Mouse (Mus musculus) midbrain, embryonic 10.5 days (tissue): ENCODE measurements at regions not wholly inside any gene's neighbourhood (a gene's known extent, or its start where the extent isn't known, plus 50 kb on each side); places are given as distances from the start of the nearest gene placed in this dataset.

Experiments
- DNase-seq: peaks from one replicate; pipeline ENCODE4 v3.0.0-alpha.2; 2017; ENCODE audit warnings: low spot score
- H3K27ac ChIP-seq: fragments of 300-500 bp; sonication (generic); replicated peaks from 2 replicates; pipeline ENCODE4 v1.5.1; 2016; ENCODE audit warnings: mild to moderate bottlenecking
- H3K27me3 ChIP-seq: fragments of 300-500 bp; sonication (generic); 2 replicates; pipeline ENCODE4 v1.6.1; 2016; ENCODE audit warnings: low read depth, mild to moderate bottlenecking; ENCODE audit not compliant: poor library complexity, severe bottlenecking
- H3K36me3 ChIP-seq: fragments of 300-500 bp; sonication (generic); 2 replicates; pipeline ENCODE4 v1.6.1; 2016; ENCODE audit warnings: mild to moderate bottlenecking, moderate library complexity
- H3K4me1 ChIP-seq: fragments of 300-500 bp; sonication (generic); 2 replicates; pipeline ENCODE4 v1.6.1; 2016
- H3K4me3 ChIP-seq: fragments of 300-500 bp; sonication (generic); 2 replicates; pipeline ENCODE4 v1.5.1; 2016; ENCODE audit warnings: mild to moderate bottlenecking, moderate library complexity
- H3K9me3 ChIP-seq: fragments of 300-500 bp; sonication (generic); replicated peaks from 2 replicates; pipeline ENCODE4 v1.6.1; 2016; ENCODE audit warnings: mild to moderate bottlenecking
- WGBS: fragments of 180-500 bp; shearing (Covaris S2); methylation state at CpG from one replicate; pipeline ENCODE4 v1.1.7; 2016; 5-methylcytosine and 5-hydroxymethylcytosine counted together

DNA sequence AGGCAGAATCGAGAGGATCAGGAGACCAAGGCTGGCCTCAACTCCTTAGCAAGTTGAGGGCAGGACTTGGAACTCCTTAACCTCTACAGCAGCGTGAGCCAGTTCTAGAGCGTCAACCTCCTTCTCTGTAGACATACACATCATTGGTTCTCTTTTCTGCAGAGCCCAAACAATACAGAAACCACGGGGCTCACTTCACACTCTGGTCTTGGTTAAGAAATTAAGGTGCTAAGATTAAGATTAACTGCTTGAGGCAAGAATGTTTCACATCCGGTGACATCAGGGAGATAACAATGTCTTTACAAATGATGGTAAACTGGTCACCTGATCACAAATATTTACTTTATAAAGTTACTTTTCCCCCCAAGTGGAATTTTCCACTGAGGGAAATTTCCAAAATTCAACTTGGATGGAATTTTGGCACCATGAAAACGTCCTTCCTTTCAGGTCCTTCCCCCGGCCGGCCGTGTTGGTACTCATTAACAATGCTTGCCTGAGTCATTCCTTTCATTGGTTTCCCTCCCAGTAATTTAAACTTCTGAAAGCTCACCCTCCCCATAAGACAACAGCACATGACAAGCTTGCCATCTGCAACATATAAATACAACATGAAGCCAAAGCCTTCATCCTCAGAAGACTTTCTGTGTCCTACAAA is 77.3 kb upstream of the Kdm7a start:
- WGBS: 88% methylated on average over 9 of the region's 9 CpGs
- DNase-seq: no peak
- no peaks in the 10 kb centered on the region for H3K9me3 ChIP-seq

DNA sequence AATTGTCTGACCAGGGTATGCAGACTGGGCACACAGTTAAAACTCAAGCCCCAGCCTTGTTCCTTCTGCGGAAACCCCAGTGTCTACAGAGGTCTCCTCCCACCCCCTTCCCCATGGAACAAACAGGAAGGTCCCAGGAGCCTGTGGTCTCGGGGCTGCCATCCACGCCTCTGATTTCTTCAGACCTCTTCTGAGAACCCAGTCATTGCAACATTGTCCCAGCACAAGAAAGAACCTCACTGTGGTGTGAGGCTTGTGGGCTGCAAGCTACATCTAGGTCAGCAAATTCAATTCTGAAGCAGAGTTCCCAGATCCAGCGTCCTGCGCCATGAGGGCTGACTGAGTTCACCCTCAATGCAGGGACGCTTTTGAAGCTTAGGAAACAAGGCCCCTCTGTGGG is 71.7 kb upstream of the Kdm7a start:
- Histone ChIP-seq H3K4me1 (no peaks in the 10 kb centered on the region), H3K9me3 (peaks cover 3% of the 10 kb centered on the region; the same call in 1 of the 2 replicates), H3K4me3 (no peak overlapping the region), H3K27ac (no peak overlapping the region), H3K27me3 (no peaks in the 10 kb centered on the region), H3K36me3 (no peaks in the 10 kb centered on the region)
- DNase-seq: no peak
- 89% methylated on average over 6 of the region's 6 CpGs for WGBS

More for the DNA sequence above, 77.3 kb upstream of the Kdm7a start:
- peaks cover 11% of the 10 kb centered on the region for H3K4me1 ChIP-seq
- no peaks in the 10 kb centered on the region for H3K36me3 ChIP-seq
- no peaks in the 10 kb centered on the region for H3K27me3 ChIP-seq
- H3K27ac ChIP-seq: no peak overlapping the region
- no peak overlapping the region for H3K4me3 ChIP-seq

DNA sequence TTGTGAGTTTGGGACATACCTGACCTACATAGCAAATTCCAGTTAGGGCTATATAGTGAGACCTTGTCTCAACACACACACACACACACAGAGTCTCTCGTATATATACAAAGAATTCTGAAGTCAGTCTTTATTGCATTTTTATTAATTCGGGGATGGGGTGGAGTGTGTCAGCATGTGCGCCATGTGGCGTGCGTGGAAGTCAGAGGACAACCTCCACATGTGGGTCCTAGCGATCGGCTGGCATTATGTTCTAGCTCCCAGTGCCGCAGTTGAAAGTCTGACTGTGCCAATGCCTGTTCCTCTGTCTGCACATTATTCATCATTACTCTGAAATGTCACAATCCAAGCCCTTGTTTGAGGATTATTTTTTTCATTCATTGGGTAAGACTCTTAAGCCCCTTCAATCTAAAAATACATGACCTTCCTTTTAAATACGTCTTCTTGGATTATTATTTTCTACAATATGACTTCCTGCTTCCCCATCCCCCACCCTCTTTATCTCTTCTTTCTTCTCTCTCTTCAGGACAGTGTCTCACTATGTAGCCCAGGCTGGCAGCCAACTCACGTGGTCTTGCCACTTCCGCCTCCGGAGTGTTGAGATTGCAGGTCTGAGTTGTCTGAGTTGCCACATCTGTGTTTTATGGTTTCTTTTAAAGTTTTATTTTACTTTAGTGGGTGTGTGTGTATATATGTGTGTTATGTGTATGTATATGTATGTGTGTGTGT is 68.3 kb upstream of the Kdm7a start:
- 93% methylated on average over 12 of the region's 12 CpGs for WGBS
- H3K9me3 ChIP-seq: peaks cover 3% of the 10 kb centered on the region; the same call in 1 of the 2 replicates
- DNase-seq: no peak
- H3K27ac ChIP-seq: no peak overlapping the region
- 0 out of 2 replicates have a peak, but pooled peaks cover under 1% of the 10 kb centered on the region for H3K4me1 ChIP-seq
- no peaks in the 10 kb centered on the region for H3K27me3 ChIP-seq
- no peak overlapping the region for H3K4me3 ChIP-seq
- H3K36me3 ChIP-seq: no peaks in the 10 kb centered on the region

DNA sequence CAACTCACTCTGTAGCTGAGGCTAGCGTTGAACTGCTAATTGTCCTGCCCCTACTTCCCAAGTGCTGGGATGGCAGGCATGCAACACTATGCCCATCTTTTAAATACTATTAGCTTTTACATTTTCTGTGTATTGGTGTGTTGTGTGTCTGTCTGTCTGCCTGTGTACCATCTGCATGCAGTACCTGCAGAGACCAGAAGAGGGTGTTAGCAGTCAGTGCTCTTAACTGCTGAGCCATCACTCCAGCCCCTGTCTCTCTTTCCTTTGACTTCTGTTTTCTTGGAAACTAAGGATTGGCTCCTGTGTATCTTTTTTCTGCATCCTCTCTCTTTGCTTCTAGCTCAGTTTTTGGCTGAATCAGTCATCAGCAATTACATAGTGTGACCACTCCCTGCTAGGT is 66.8 kb upstream of the Kdm7a start:
- no peak overlapping the region for H3K4me3 ChIP-seq
- H3K27me3 ChIP-seq: no peaks in the 10 kb centered on the region
- no peaks in the 10 kb centered on the region for H3K36me3 ChIP-seq
- H3K4me1 ChIP-seq: peaks cover 14% of the 10 kb centered on the region
- 97% methylated on average over 1 of the region's 1 CpGs for WGBS
- DNase-seq: no peak
- peaks cover 3% of the 10 kb centered on the region; the same call in 1 of the 2 replicates for H3K9me3 ChIP-seq
- no peak overlapping the region for H3K27ac ChIP-seq

DNA sequence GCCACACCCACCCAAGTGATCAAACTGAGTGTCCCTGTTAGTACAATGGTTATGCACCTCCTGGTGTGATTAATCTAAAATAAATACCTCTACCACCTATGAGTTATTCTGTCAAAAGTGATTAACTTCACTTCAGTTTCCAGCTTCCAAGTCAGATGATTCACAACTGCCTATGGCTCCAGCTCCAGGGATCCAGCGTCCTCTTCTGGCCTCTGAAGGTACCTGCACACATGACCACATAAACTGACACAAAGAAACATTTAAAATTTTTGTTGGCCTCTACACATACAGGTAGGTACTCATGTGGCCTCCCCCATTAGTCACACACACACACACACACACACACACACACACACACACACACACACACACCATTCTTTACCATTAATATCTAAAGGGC is 63.9 kb upstream of the Kdm7a start:
- H3K27me3 ChIP-seq: no peaks in the 10 kb centered on the region
- H3K4me1 ChIP-seq: peaks cover 14% of the 10 kb centered on the region
- no peak overlapping the region for H3K4me3 ChIP-seq
- H3K9me3 ChIP-seq: peaks cover 3% of the 10 kb centered on the region; the same call in 1 of the 2 replicates
- H3K36me3 ChIP-seq: no peaks in the 10 kb centered on the region
- no peak for DNase-seq
- H3K27ac ChIP-seq: no peak overlapping the region
- 94% methylated on average over 1 of the region's 1 CpGs for WGBS

DNA sequence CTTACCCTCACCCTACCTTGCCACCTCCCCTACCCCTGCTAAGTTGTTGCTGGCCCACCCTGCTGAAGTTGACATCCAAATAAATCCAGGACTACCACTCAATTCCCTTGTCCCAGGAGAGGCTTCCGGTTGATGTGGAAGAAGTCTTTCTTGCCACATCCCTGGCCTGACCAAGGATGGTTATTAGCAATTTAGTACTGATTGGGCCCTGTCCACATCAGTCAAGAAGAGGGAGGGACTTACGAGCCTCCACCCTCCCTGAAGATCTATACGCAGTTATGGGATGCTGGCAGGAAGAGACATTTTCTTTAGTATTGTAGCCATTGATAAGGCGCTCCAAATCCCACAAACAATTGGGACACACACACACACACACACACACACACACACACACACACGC is 63.1 kb upstream of the Kdm7a start:
- no peaks in the 10 kb centered on the region for H3K27me3 ChIP-seq
- no peaks in the 10 kb centered on the region for H3K36me3 ChIP-seq
- no peak overlapping the region for H3K4me3 ChIP-seq
- DNase-seq: no peak
- no peak overlapping the region for H3K27ac ChIP-seq
- peaks cover 3% of the 10 kb centered on the region; the same call in 1 of the 2 replicates for H3K9me3 ChIP-seq
- H3K4me1 ChIP-seq: peaks cover 18% of the 10 kb centered on the region
- WGBS: 64% methylated on average over 5 of the region's 5 CpGs

DNA sequence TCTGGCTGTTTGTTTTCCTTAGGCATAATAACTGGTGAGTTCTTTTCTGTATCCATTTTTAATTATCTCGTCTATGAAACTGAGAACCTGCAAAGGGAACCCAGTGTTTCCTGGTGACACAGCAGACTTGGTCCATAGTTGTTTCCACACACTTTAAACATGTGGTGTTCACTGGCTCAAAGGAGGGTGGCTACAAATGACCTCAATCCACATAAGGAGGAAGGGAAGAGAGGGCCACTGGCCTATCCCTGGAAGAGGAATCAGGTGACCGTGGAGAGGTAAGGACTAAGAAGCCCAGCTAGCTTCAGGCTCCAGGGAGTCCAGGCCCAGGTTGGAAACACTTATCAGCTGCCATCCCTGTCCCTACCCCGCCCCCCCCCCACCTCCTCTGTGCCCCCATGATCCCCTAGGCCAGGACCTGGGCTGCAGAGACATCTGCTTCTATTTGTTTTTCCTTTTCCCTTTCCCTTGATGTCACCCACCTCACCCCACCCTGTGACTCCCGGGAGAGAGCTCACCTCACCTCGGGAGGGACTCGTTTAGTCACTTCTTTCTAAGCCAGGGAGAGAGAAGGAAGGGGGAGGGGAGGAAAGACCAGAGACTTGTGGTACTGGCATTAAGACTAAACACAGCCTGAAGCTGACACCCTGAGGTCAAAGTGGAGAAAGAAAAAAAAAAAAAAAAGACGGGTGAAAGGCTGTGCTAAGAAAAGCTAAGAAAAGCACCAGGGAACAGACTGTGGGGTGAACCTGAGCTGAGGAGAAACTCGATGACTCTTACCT is 62.2 kb upstream of the Kdm7a start:
- Histone ChIP-seq H3K4me1 (peaks cover 18% of the 10 kb centered on the region), H3K27ac (no peak overlapping the region), H3K9me3 (peaks cover 3% of the 10 kb centered on the region; the same call in 1 of the 2 replicates), H3K27me3 (no peaks in the 10 kb centered on the region), H3K36me3 (no peaks in the 10 kb centered on the region), H3K4me3 (no peak overlapping the region)
- no peak for DNase-seq
- 19% methylated on average over 8 of the region's 8 CpGs for WGBS

DNA sequence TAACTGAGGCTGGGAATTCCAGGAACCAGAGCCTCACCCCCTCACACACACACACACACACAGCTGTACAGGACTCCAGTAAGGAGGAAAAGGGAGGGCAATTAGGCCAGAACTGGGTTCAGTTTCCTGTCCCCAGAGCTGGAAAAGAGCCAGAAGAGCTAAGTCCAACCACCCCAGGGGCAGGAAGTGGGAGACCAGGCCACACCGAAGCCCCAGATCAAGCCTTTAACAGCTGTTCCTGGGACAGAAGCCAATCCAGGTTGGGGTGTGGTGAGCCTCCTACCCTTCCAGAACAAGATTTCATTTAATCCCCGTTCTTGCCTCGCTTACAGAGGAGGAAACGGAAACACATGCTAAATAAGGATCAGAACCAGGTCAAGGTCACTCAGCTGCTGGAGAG is 58.1 kb upstream of the Kdm7a start:
- H3K9me3 ChIP-seq: no peaks in the 10 kb centered on the region
- no peak for DNase-seq
- H3K27ac ChIP-seq: no peak overlapping the region
- H3K4me3 ChIP-seq: no peak overlapping the region
- WGBS: 79% methylated on average over 4 of the region's 4 CpGs
- peaks cover 26% of the 10 kb centered on the region for H3K4me1 ChIP-seq
- no peaks in the 10 kb centered on the region for H3K36me3 ChIP-seq
- H3K27me3 ChIP-seq: no peaks in the 10 kb centered on the region

DNA sequence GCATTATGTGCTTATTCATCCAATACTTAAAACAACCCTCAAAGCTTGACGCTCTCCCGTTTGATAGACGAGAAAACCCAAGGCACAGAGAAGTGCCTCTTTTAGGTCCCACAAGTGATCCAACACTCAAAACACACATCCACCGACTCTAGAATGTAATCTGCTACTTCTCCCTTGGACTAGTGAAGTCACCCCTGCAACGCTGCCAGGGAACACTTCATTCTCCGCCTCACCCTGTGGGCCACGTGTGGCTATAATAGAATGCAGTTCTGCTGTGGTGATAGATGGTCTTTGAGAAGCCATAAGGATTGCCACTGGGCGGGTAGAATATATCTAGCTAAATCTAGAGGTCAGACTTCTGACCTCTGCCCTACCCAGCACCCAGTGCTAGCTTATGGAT is 57.0 kb upstream of the Kdm7a start:
- no peak overlapping the region for H3K27ac ChIP-seq
- 83% methylated on average over 8 of the region's 8 CpGs for WGBS
- H3K4me1 ChIP-seq: peaks cover 15% of the 10 kb centered on the region
- H3K9me3 ChIP-seq: no peaks in the 10 kb centered on the region
- no peaks in the 10 kb centered on the region for H3K36me3 ChIP-seq
- no peak overlapping the region for H3K4me3 ChIP-seq
- peaks cover 9% of the 10 kb centered on the region; the same call in 1 of the 2 replicates for H3K27me3 ChIP-seq
- DNase-seq: no peak

DNA sequence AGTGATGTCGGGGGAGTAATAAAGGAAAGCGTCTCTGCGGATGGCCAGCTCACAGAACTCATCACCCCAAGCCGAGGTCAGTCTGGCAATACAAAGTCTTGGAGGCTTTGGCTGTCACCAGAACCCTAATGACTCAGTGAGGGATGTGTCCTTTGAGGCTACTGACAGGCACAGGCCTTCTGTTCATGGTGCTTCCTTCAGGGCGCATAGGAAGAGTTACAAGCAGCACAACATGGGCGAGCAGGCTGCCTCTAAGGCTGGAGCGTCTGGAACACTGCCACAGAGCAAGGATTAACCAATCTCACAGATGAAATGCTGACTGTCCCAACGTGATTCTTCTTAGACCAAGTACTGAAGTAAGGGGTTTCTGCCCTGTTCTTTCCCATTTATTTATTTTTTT is 55.4 kb upstream of the Kdm7a start:
- Histone ChIP-seq H3K27me3 (peaks cover 20% of the 10 kb centered on the region; the same call in 1 of the 2 replicates), H3K4me3 (no peak overlapping the region), H3K36me3 (no peaks in the 10 kb centered on the region), H3K9me3 (no peaks in the 10 kb centered on the region), H3K27ac (no peak overlapping the region), H3K4me1 (peaks cover 29% of the 10 kb centered on the region)
- WGBS: 87% methylated on average over 8 of the region's 8 CpGs
- no peak for DNase-seq

DNA sequence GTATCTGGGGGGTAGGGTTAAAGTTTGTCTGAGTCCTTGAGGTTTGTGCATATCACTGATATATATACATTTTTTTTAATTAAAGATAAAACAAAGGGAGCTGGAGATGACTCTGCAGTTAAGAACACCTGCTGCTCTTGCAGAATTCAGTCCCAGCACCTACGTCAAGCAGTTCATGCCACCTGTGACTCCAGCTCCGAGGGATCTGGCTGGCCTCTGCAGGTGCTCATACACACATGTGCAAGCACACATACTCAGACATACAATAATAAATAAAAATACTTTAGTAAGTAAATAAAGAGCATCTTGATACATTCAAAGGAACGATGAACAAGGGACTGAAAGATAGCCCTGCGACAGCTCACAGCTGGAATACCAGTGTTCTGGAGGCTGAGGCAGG is 53.9 kb upstream of the Kdm7a start:
- WGBS: 96% methylated on average over 4 of the region's 4 CpGs
- H3K36me3 ChIP-seq: no peaks in the 10 kb centered on the region
- H3K4me3 ChIP-seq: no peak overlapping the region
- H3K27ac ChIP-seq: no peak overlapping the region
- H3K9me3 ChIP-seq: no peaks in the 10 kb centered on the region
- DNase-seq: no peak
- peaks cover 43% of the 10 kb centered on the region for H3K4me1 ChIP-seq
- peaks cover 27% of the 10 kb centered on the region for H3K27me3 ChIP-seq

DNA sequence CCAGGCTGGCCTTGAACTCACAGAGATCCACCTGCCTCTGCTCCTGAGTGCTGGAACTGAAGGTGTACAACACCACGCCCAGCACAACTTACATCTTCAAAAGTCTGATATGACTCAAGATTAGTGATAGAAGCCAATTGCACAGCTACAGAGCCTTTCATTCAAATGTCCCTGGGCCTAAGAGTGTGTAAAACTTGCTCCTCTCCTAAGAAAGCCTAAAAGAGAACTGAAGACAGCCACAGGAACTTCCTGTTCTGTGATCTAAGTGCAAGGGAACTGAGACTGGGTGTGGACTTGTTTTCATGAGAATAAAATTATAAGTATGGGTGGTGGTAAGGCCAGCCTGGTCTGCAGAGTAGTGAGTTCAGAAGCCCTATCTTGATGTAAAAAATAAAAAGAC is 52.5 kb upstream of the Kdm7a start:
- whole genome bisulfite sequencing: 98% methylated on average over 1 of the region's 1 CpGs
- Histone ChIP-seq H3K36me3 (no peaks in the 10 kb centered on the region), H3K27me3 (peaks cover 33% of the 10 kb centered on the region), H3K4me3 (no peak overlapping the region), H3K27ac (no peak overlapping the region), H3K4me1 (peaks cover 42% of the 10 kb centered on the region), H3K9me3 (no peaks in the 10 kb centered on the region)
- no peak for DNase-seq

DNA sequence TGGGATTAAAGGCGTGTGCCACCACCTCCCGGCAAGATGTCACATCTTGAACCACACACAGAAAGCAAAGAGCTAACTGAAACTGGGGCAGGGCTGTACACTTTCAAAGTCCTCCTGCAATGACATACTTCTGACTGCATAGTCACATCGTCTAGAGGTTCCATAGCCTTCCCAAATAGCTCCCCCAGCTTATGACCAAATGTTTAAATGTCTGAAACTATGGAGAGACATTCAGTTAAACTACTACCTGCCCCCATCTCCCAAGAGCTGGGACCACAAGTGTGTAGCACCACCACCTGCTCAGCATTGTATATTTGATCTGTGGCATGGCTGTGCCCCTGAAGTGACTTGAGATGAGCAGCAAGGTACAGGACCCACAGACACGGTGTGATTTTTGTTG is 52.1 kb upstream of the Kdm7a start:
- Histone ChIP-seq H3K27me3 (peaks cover 33% of the 10 kb centered on the region), H3K4me1 (peaks cover 41% of the 10 kb centered on the region), H3K9me3 (no peaks in the 10 kb centered on the region), H3K4me3 (no peak overlapping the region), H3K27ac (no peak overlapping the region), H3K36me3 (no peaks in the 10 kb centered on the region)
- WGBS: 86% methylated on average over 4 of the region's 4 CpGs
- no peak for DNase-seq
